Comparison of ENCODE assay signal across 37 mouse cellular contexts in the genomic region with DNA sequence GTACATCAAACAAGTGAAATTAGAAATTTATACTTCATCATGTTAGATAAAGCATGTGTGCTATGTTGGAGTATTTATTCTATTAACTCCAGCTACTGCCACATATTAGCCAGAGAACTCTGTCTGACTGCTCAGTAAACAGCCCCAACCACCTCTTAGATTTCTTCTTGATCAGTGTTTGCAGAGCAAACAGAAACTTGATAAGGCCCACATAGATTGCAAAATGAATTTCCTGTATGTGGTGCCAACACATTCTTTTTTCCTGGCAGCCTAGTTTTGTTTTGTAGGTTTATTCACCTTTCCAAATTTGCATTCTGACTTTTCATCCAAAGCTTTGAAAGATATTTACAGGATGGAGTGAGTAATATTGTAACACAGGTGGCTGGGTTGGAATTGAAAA. TPM values are rescaled to one million over a fixed set of nuclear protein-coding genes. Genes with fewer than 3 reads are reported as not detected.
DNase-seq lines count a peak whose midpoint lies in the region; ATAC-seq and TF ChIP-seq lines count a peak whose summit lies in the region.
"Had no signal": no experiment of that assay in that cellular context is flagged by ENCODE, and none has a peak within 500 bp of the region (broad histone marks: within the 10 kb centered on the region; RNA-seq: fewer than 3 reads in every experiment).

No protein-coding gene starts in this region.

- DNase-seq in liver, adult 2 months (ENCODE audit: extremely low read depth, low read depth, low spot score): peak; percentile 98
- DNase-seq in liver: no peak
- peak; percentile 61 for DNase-seq in lung, embryonic 14.5 days
- DNase-seq in lung, postnatal 25 days (ENCODE audit: low spot score): peak; percentile 78
- DNase-seq in left cerebral cortex, adult 11 months (ENCODE audit: low spot score): no peak
- DNase-seq in left cerebral cortex, adult 2 months (ENCODE audit: extremely low spot score in 1 of 2, low spot score in 2 of 2): no peak
- DNase-seq in thymus, adult 2 months: no peak
- DNase-seq: adrenal gland, postnatal 36 days; B cell, adult 2 months; cerebellum, postnatal 14 days; gastrocnemius, adult 2 months; liver, embryonic 13.5 days; retina, postnatal 1 day; right cerebral cortex, postnatal 25 days had no signal

- no peaks in the 10 kb centered on the region for H3K79me2 ChIP-seq in liver, adult 2 months (ENCODE audit: control insufficient read depth, insufficient read depth, low read length)

- no peaks in the 10 kb centered on the region; the same call in 1 of the 2 replicates for H3K4me1 ChIP-seq in liver, adult 2 months (ENCODE audit: control insufficient read depth, insufficient read depth, low read length)
- H3K4me1 ChIP-seq in lung, embryonic 14.5 days (ENCODE audit: insufficient read depth): 0 out of 2 replicates have a peak, but pooled peaks cover 5% of the 10 kb centered on the region
- H3K4me1 ChIP-seq in thymus, adult 2 months (replicated peaks; ENCODE audit: control insufficient read depth, insufficient read depth, low read length): no peaks in the 10 kb centered on the region
- H3K4me1 ChIP-seq: embryonic facial prominence, embryonic 13.5 days; forebrain, embryonic 13.5 days; hindbrain, embryonic 13.5 days; kidney, embryonic 15.5 days; limb, embryonic 12.5 days; liver, embryonic 13.5 days; neural tube, embryonic 13.5 days had no signal

- TF ChIP-seq CTCF in liver, adult 2 months (IDR thresholded peaks at IDR 0.05; ENCODE audit: low read depth, low read length): no peak
- TF ChIP-seq CTCF in lung, embryonic 14.5 days (IDR thresholded peaks at IDR 0.05; ENCODE audit: low read depth): no peak
- no peak for TF ChIP-seq CTCF in left cerebral cortex, adult 2 months (IDR thresholded peaks at IDR 0.05)
- no peak for TF ChIP-seq CTCF in thymus, adult 2 months (IDR thresholded peaks at IDR 0.05; ENCODE audit: borderline replicate concordance, control insufficient read depth, extremely low read depth, insufficient read depth, low read length, poor library complexity)

- peaks cover 4% of the 10 kb centered on the region; the same call in 1 of the 2 replicates for H3K27me3 ChIP-seq in liver, adult 2 months (ENCODE audit: control insufficient read depth, insufficient read depth, low read length)
- H3K27me3 ChIP-seq in lung, embryonic 14.5 days (ENCODE audit: insufficient read depth, low read length): no peaks in the 10 kb centered on the region
- H3K27me3 ChIP-seq in thymus, adult 2 months (ENCODE audit: control insufficient read depth, insufficient read depth, low read length): no peaks in the 10 kb centered on the region
- H3K27me3 ChIP-seq: CH12.LX; embryonic facial prominence, embryonic 13.5 days; forebrain, embryonic 13.5 days; hindbrain, embryonic 13.5 days; kidney, embryonic 15.5 days; limb, embryonic 12.5 days; liver, embryonic 13.5 days; neural tube, embryonic 13.5 days; Patski had no signal

- intact Hi-C loops in left cerebral cortex, adult 2 months (cut with DNase I): no loop called here

- no peak for TF ChIP-seq POLR2A in liver, adult 2 months (IDR thresholded peaks at IDR 0.05; ENCODE audit: extremely low read depth, insufficient read depth, low read length)
- no peak for TF ChIP-seq POLR2A in thymus, adult 2 months (IDR thresholded peaks at IDR 0.05; ENCODE audit: control insufficient read depth, extremely low read depth, insufficient read depth, low read length, poor library complexity)

- ATAC-seq in lung, embryonic 14.5 days (ENCODE audit: insufficient read depth): peak; percentile 74
- ATAC-seq: forebrain, embryonic 13.5 days; inflammation-experienced regulatory T-cells, adult 6 months; midbrain, embryonic 16.5 days; Patski had no signal

- no peaks in the 10 kb centered on the region for H3K36me3 ChIP-seq in liver, adult 2 months (ENCODE audit: control insufficient read depth, insufficient read depth, low read length)
- no peaks in the 10 kb centered on the region for H3K36me3 ChIP-seq in lung, embryonic 14.5 days (ENCODE audit: insufficient read depth)
- H3K36me3 ChIP-seq in thymus, adult 2 months (ENCODE audit: control insufficient read depth, insufficient read depth, low read length): no peaks in the 10 kb centered on the region
- H3K36me3 ChIP-seq: embryonic facial prominence, embryonic 13.5 days; G1E; hindbrain, embryonic 13.5 days; kidney, embryonic 15.5 days; limb, embryonic 12.5 days; liver, embryonic 13.5 days; neural tube, embryonic 13.5 days had no signal

- H3K9ac ChIP-seq in liver, adult 2 months (ENCODE audit: low read depth, low read length): no peak overlapping the region
- no peak overlapping the region for H3K9ac ChIP-seq in lung, embryonic 14.5 days
- H3K9ac ChIP-seq: embryonic facial prominence, embryonic 13.5 days; forebrain, embryonic 13.5 days; hindbrain, embryonic 13.5 days; kidney, embryonic 15.5 days; limb, embryonic 12.5 days; liver, embryonic 13.5 days; neural tube, embryonic 13.5 days had no signal

- H3K27ac ChIP-seq in liver, adult 2 months (replicated peaks; ENCODE audit: insufficient read depth, low read depth, low read length): no peak overlapping the region
- no peak overlapping the region; the same call in 1 of the 2 replicates for H3K27ac ChIP-seq in lung, embryonic 14.5 days (ENCODE audit: low read depth)
- H3K27ac ChIP-seq in left cerebral cortex, adult 2 months: no peak overlapping the region
- no peak overlapping the region for H3K27ac ChIP-seq in thymus, adult 2 months (ENCODE audit: control insufficient read depth, insufficient read depth, low read length)
- H3K27ac ChIP-seq: embryonic facial prominence, embryonic 13.5 days; forebrain, embryonic 13.5 days; gastrocnemius, adult 2 months; hindbrain, embryonic 13.5 days; kidney, embryonic 15.5 days; limb, embryonic 12.5 days; liver, embryonic 13.5 days; macrophage; neural tube, embryonic 13.5 days had no signal

- no peak overlapping the region for H3K4me2 ChIP-seq in lung, embryonic 14.5 days
- H3K4me2 ChIP-seq: embryonic facial prominence, embryonic 13.5 days; forebrain, embryonic 13.5 days; hindbrain, embryonic 13.5 days; kidney, embryonic 15.5 days; limb, embryonic 12.5 days; liver, embryonic 13.5 days; neural tube, embryonic 13.5 days had no signal

- H3K9me3 ChIP-seq in lung, embryonic 14.5 days (ENCODE audit: low read depth, low read length): no peaks in the 10 kb centered on the region
- H3K9me3 ChIP-seq: embryonic facial prominence, embryonic 13.5 days; forebrain, embryonic 13.5 days; G1E; hindbrain, embryonic 13.5 days; kidney, embryonic 15.5 days; limb, embryonic 12.5 days; liver, embryonic 13.5 days; neural tube, embryonic 13.5 days had no signal

- no peak overlapping the region for H3K4me3 ChIP-seq in liver, adult 2 months (ENCODE audit: insufficient read depth, low read depth, low read length)
- no peak overlapping the region for H3K4me3 ChIP-seq in lung, embryonic 14.5 days (ENCODE audit: low read depth, low read length)
- H3K4me3 ChIP-seq in left cerebral cortex, adult 2 months: no peak overlapping the region
- H3K4me3 ChIP-seq in thymus, adult 2 months (ENCODE audit: control insufficient read depth, insufficient read depth, low read length): no peak overlapping the region
- H3K4me3 ChIP-seq: embryonic facial prominence, embryonic 13.5 days; forebrain, embryonic 13.5 days; gastrocnemius, adult 2 months; hindbrain, embryonic 13.5 days; kidney, embryonic 15.5 days; limb, embryonic 12.5 days; liver, embryonic 13.5 days; myocyte; neural tube, embryonic 13.5 days had no signal

RNA-seq across cellular contexts. Expression of gene Grxcr1, which starts 41.2 kb away (rescaled TPM):
- total RNA-seq in liver, adult 2 months (2014; rRNA removed): not detected in 2 replicates
- not detected in 2 replicates for polyA plus RNA-seq in liver, adult 2 months (2012; rRNA removed)
- polyA plus RNA-seq in lung, embryonic 14.5 days (2014; fragmentation: Nextera tagmentation; extraction: Ambion mirVana): not detected in 2 replicates
- total RNA-seq in left cerebral cortex, adult 2 months (2021): not detected
- polyA plus RNA-seq in thymus, adult 2 months (2012; rRNA removed): not detected in 2 replicates
- total RNA-seq: adrenal gland, adult 18-20 months; adrenal gland, postnatal 36 days; CH12.LX; G1E; gastrocnemius, adult 2 months; gastrocnemius, postnatal 4 days; heart, adult 8-10 months; heart, postnatal 25 days; layer of hippocampus, postnatal 25 days; left cerebral cortex, postnatal 14 days had no signal
- polyA plus RNA-seq: embryonic facial prominence, embryonic 13.5 days; forebrain, embryonic 13.5 days; G1E; heart, embryonic 14.5 days; inflammation-experienced regulatory T-cells, adult 6 months; kidney, embryonic 15.5 days; limb, embryonic 12.5 days; liver, embryonic 13.5 days; macrophage; midbrain, embryonic 16.5 days; myocyte; neural tube, embryonic 13.5 days; Patski; spleen, adult 2 months; stomach, embryonic 14.5 days; thymus, postnatal 0 days had no signal

RNA-seq across cellular contexts. Expression of gene Gm21905, which starts 44.2 kb away (rescaled TPM):
- not detected in 2 replicates for total RNA-seq in liver, adult 2 months (2014; rRNA removed)
- polyA plus RNA-seq in liver, adult 2 months (2012; rRNA removed): not detected in 2 replicates
- polyA plus RNA-seq in lung, embryonic 14.5 days (2014; fragmentation: Nextera tagmentation; extraction: Ambion mirVana): not detected in 2 replicates
- not detected for total RNA-seq in left cerebral cortex, adult 2 months (2021)
- not detected in 2 replicates for polyA plus RNA-seq in thymus, adult 2 months (2012; rRNA removed)
- total RNA-seq: adrenal gland, adult 18-20 months; adrenal gland, postnatal 36 days; CH12.LX; G1E; gastrocnemius, adult 2 months; gastrocnemius, postnatal 4 days; heart, adult 8-10 months; heart, postnatal 25 days; layer of hippocampus, postnatal 25 days; left cerebral cortex, postnatal 14 days had no signal
- polyA plus RNA-seq: embryonic facial prominence, embryonic 13.5 days; forebrain, embryonic 13.5 days; G1E; heart, embryonic 14.5 days; hindbrain, embryonic 13.5 days; inflammation-experienced regulatory T-cells, adult 6 months; kidney, embryonic 15.5 days; limb, embryonic 12.5 days; liver, embryonic 13.5 days; macrophage; midbrain, embryonic 16.5 days; myocyte; neural tube, embryonic 13.5 days; Patski; spleen, adult 2 months; stomach, embryonic 14.5 days; thymus, postnatal 0 days had no signal

RNA-seq across cellular contexts. Expression of gene Gm5108, which starts 49.0 kb away (rescaled TPM):
- total RNA-seq in liver, adult 2 months (2014; rRNA removed): not detected in 2 replicates
- polyA plus RNA-seq in liver, adult 2 months (2012; rRNA removed): not detected in 2 replicates
- polyA plus RNA-seq in lung, embryonic 14.5 days (2014; fragmentation: Nextera tagmentation; extraction: Ambion mirVana): not detected in 2 replicates
- not detected for total RNA-seq in left cerebral cortex, adult 2 months (2021)
- polyA plus RNA-seq in thymus, adult 2 months (2012; rRNA removed): not detected in 2 replicates
- total RNA-seq: adrenal gland, adult 18-20 months; adrenal gland, postnatal 36 days; CH12.LX; G1E; gastrocnemius, adult 2 months; gastrocnemius, postnatal 4 days; heart, adult 8-10 months; heart, postnatal 25 days; layer of hippocampus, postnatal 25 days; left cerebral cortex, postnatal 14 days had no signal
- polyA plus RNA-seq: embryonic facial prominence, embryonic 13.5 days; forebrain, embryonic 13.5 days; G1E; heart, embryonic 14.5 days; hindbrain, embryonic 13.5 days; inflammation-experienced regulatory T-cells, adult 6 months; kidney, embryonic 15.5 days; limb, embryonic 12.5 days; liver, embryonic 13.5 days; macrophage; midbrain, embryonic 16.5 days; myocyte; neural tube, embryonic 13.5 days; Patski; spleen, adult 2 months; stomach, embryonic 14.5 days; thymus, postnatal 0 days had no signal

Comparison
In these comparisons a context has a peak if more than half of its experiments do, and no peak if none do; other contexts are left out.
1. DNase-seq: peak in liver, adult 2 months (single experiment), lung, embryonic 14.5 days (single experiment) and lung, postnatal 25 days (single experiment); none in liver (single experiment), left cerebral cortex, adult 11 months (single experiment), left cerebral cortex, adult 2 months (0 of 2) and thymus, adult 2 months (single experiment).